Mouse (Mus musculus) liver, embryonic 12.5 days (tissue): ENCODE results near the gene Snrnp25. TPM values are rescaled to one million over a fixed set of nuclear protein-coding genes. Genes with fewer than 3 reads are reported as not detected.

Source experiments
- ATAC-seq: fragments of 200-750 bp; cut with Nextera tagmentation; 2 replicates; pipeline ENCODE4 v1.8.0; 2017; ENCODE audit warnings: moderate number of reproducible peaks, mild to moderate bottlenecking, moderate library complexity
- H3K27ac ChIP-seq: fragments of 300-500 bp; sonication (generic); 2 replicates; pipeline ENCODE4 v1.5.1; 2016; ENCODE audit warnings: mild to moderate bottlenecking
- H3K27me3 ChIP-seq: fragments of 300-500 bp; sonication (generic); replicated peaks from 2 replicates; pipeline ENCODE4 v1.6.1; 2016; ENCODE audit warnings: mild to moderate bottlenecking, moderate library complexity
- H3K36me3 ChIP-seq: fragments of 300-500 bp; sonication (generic); 2 replicates; pipeline ENCODE4 v1.6.1; 2016; ENCODE audit warnings: mild to moderate bottlenecking, moderate library complexity
- H3K4me1 ChIP-seq: fragments of 300-500 bp; sonication (generic); 2 replicates; pipeline ENCODE4 v1.6.1; 2016
- H3K4me2 ChIP-seq: fragments of 300-500 bp; sonication (generic); 2 replicates; pipeline ENCODE4 v1.6.1; 2016; ENCODE audit warnings: mild to moderate bottlenecking, moderate library complexity
- H3K4me3 ChIP-seq: fragments of 300-500 bp; sonication (generic); 2 replicates; pipeline ENCODE4 v1.5.1; 2016; ENCODE audit warnings: mild to moderate bottlenecking, moderate library complexity
- H3K9ac ChIP-seq: fragments of 300-500 bp; sonication (generic); 2 replicates; pipeline ENCODE4 v1.6.1; 2016; ENCODE audit warnings: mild to moderate bottlenecking, moderate library complexity
- H3K9me3 ChIP-seq: fragments of 300-500 bp; sonication (generic); replicated peaks from 2 replicates; pipeline ENCODE4 v1.6.1; 2016; ENCODE audit warnings: mild to moderate bottlenecking, moderate library complexity
- WGBS: fragments of 180-500 bp; shearing (Covaris S2); methylation state at CpG from one replicate; pipeline ENCODE4 v1.1.7; 2016; ENCODE audit not compliant: insufficient replicate concordance; 5-methylcytosine and 5-hydroxymethylcytosine counted together
- polyA plus RNA-seq: library from polyadenylated mRNA; unstranded; fragments of >200 nt; fragmentation: Nextera tagmentation; extraction: Ambion mirVana; gene quantifications from 2 replicates; pipeline ENCODE4 v1.2.1, GENCODE M21; 2016

The Snrnp25 gene
- polyA plus RNA-seq, 1 experiment from 2014 or later, result 103 TPM

DNA sequence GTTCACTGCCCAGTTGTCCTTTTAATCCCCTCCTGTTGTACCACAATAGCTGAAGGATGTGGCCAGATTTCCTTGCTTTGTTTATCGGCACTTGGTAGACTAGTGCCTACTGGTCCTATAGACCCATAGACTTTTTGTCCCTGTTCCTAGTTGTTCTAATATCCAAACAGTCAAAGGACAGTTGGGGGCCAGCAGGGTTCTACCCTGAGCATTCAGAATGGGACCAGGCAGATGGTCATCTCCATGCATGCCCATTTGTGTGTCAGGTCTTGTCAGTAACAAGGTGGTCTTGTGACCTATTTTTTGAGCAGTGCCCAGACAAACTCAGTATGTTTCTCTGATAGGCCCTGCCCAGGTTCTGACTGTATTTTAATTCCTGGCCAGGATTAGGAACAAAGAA is 21.8 kb downstream of the Snrnp25 start:
- Histone ChIP-seq H3K36me3 (peaks cover 43% of the 10 kb centered on the region), H3K4me1 (peaks cover 50% of the 10 kb centered on the region), H3K27me3 (peaks cover 34% of the 10 kb centered on the region), H3K9me3 (no peaks in the 10 kb centered on the region), H3K27ac (peak overlapping the region; percentile 85), H3K4me3 (peak overlapping the region; percentile 83), H3K4me2 (peak overlapping the region; percentile 91), H3K9ac (peak overlapping the region; percentile 90)
- WGBS, result 39% methylated on average over 1 of the region's 1 CpGs
- no peak for ATAC-seq

DNA sequence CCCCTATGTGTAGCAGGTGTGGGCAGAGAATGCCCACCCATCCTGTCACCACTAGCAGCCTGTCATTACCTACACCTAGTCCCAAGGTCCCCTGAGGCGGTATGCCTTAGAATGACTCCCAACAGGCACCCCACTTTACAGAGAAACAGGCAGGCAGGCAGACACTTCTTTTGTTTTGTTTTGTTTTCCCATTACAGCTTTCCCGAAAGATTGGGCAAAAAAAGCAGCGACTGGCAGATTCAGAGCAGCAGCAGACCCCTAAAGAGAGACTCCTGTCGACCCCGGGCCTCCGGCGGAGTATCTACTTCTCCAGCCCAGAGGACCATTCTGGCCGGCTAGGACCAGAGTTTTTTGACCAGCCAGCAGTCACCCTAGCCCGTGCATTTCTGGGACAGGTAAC is 22.3 kb downstream of the Snrnp25 start:
- peak overlapping the region; percentile 83 for H3K4me3 ChIP-seq
- peaks cover 28% of the 10 kb centered on the region for H3K27me3 ChIP-seq
- 88% methylated on average over 9 of the region's 9 CpGs for WGBS
- H3K36me3 ChIP-seq, result peaks cover 49% of the 10 kb centered on the region
- peak overlapping the region; percentile 91 for H3K4me2 ChIP-seq
- no peak overlapping the region for H3K27ac ChIP-seq
- H3K9ac ChIP-seq, result peak overlapping the region; percentile 90
- H3K9me3 ChIP-seq, result no peaks in the 10 kb centered on the region
- no peak for ATAC-seq
- peaks cover 45% of the 10 kb centered on the region for H3K4me1 ChIP-seq

DNA sequence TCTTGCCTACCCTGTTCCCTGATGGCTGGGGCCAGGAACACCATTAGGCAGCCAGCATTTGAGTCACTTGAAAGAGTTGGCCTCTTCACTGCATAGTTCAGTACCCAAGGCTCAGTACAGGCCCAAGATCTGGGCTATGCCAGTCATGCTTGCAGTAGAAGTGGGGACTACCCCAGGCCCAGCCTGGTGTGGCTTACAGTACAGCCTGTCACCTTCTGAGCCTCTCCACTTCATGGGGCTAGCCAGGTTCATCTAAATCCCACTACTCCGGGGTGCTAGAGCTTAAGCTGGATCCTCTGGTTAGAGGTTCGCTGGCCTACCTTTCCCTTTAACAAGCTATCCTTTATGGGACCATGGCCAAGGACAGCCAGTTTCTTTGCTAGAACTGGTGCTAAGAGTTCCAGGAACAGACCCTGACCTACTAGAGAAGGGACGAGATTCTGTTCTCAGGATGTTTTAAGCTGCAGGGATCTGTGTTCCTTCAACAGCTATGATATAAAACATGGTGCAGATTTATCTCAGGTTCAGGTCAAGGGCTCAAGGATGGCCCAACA is 23.2 kb downstream of the Snrnp25 start:
- H3K27ac ChIP-seq, result peak overlapping the region; percentile 52
- H3K4me3 ChIP-seq, result no peak overlapping the region
- no peak for ATAC-seq
- peaks cover 20% of the 10 kb centered on the region for H3K27me3 ChIP-seq
- H3K9ac ChIP-seq, result no peak overlapping the region
- H3K9me3 ChIP-seq, result no peaks in the 10 kb centered on the region
- WGBS, result 84% methylated on average over 3 of the region's 3 CpGs
- 0 out of 2 replicates have a peak overlapping the region, but pooled peaks have one; percentile 91 for H3K4me2 ChIP-seq
- H3K36me3 ChIP-seq, result peaks cover 57% of the 10 kb centered on the region
- H3K4me1 ChIP-seq, result peaks cover 38% of the 10 kb centered on the region

DNA sequence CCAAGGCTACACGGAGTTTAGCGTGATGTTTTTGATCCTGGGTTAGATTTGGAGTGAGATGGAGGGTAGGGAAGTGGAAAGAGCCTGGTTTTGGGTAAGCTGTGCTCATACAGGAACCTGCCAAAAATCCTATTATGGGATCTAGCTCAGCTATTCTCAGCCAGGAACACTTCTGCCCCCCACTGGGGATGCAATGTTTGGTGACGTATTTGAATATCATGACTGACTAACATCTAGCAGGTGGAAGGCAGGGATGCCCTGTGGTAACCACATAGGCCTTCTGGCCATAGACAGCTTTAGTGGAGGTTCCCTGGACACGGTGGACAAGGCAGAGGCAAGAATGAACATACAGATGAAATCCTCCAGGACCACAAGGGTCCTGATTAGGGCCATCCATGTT is 25.0 kb downstream of the Snrnp25 start:
- peaks cover 75% of the 10 kb centered on the region for H3K36me3 ChIP-seq
- no peak overlapping the region for H3K4me2 ChIP-seq
- H3K4me3 ChIP-seq, result no peak overlapping the region
- no peak overlapping the region for H3K9ac ChIP-seq
- peaks cover 2% of the 10 kb centered on the region; the same call in 1 of the 2 replicates for H3K27me3 ChIP-seq
- WGBS, result 84% methylated on average over 4 of the region's 4 CpGs
- H3K9me3 ChIP-seq, result no peaks in the 10 kb centered on the region
- ATAC-seq, result no peak
- peaks cover 28% of the 10 kb centered on the region for H3K4me1 ChIP-seq
- peak overlapping the region; percentile 13; the same call in 1 of the 2 replicates for H3K27ac ChIP-seq

DNA sequence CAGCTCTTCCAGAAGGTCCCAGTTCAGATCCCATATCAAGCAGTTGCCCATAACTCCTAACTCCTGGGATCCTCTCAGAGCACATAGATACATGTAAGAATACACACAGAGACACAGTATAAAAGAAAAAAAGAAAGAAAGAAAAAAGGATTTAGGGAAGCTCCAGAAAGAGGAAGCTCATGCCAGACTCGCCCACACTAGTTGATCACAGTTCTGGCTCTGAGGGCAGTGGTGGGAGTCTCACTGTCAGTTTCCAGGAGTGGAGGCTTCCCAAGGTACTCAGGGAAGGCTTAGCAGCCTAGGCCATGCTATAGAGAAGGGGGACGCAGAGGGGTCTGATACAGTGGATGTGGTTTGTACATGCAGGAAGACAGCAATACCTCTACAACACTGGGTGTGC is 25.9 kb downstream of the Snrnp25 start:
- WGBS, result 78% methylated on average over 2 of the region's 2 CpGs

DNA sequence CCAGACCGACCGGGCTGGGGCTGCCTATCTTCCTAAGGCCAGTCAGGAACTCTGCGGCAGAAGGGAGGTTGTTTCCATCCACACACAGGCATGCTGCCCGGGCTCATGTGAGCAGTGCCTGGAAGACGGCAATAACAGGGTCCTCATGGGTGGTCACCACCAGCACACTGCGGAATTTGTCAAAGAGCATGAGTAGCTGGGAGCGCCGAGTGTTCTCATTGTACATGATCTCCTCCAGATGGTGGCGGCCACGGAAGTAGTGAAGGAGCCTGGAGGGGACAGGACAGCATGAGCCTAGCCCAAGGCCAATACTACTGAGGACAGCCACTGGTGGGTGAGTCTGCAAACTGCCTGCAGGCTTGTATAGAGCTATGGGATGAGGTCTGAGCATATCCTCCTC is 27.6 kb downstream of the Snrnp25 start:
- WGBS, result 92% methylated on average over 10 of the region's 10 CpGs
- peaks cover 14% of the 10 kb centered on the region for H3K4me1 ChIP-seq
- no peaks in the 10 kb centered on the region for H3K9me3 ChIP-seq

More for the DNA sequence above, 25.9 kb downstream of the Snrnp25 start:
- Histone ChIP-seq H3K9ac (no peak overlapping the region), H3K4me2 (no peak overlapping the region), H3K4me3 (no peak overlapping the region), H3K27me3 (no peaks in the 10 kb centered on the region), H3K4me1 (peaks cover 19% of the 10 kb centered on the region), H3K9me3 (no peaks in the 10 kb centered on the region), H3K36me3 (peaks cover 84% of the 10 kb centered on the region), H3K27ac (0 out of 2 replicates have a peak overlapping the region, but pooled peaks have one; percentile 13)
- no peak for ATAC-seq

DNA sequence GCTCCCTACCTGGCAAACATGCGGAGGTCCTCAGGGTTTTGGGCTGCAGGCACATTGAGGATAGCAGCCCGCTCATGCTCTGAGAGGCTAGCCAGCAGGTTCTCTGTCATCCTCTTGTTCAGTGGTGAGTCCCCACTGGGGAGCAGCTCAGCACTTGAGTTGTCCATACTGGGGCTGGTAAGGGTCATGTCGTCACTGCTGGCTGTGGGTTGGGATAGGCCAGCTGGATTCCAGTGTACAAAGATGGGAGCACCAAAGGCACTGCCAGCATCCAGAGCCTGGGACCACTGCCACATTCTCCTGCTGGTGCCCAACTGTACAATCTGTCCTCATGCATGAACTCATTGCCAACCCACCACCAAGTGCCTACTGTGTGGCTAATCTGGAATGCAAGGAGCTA is 28.7 kb downstream of the Snrnp25 start:
- no peak for ATAC-seq
- WGBS, result 93% methylated on average over 3 of the region's 3 CpGs
- H3K27ac ChIP-seq, result peak overlapping the region; percentile 11; the same call in 1 of the 2 replicates
- H3K9ac ChIP-seq, result no peak overlapping the region
- H3K4me3 ChIP-seq, result no peak overlapping the region
- H3K4me1 ChIP-seq, result peaks cover 18% of the 10 kb centered on the region
- H3K27me3 ChIP-seq, result no peaks in the 10 kb centered on the region
- no peaks in the 10 kb centered on the region for H3K9me3 ChIP-seq
- H3K4me2 ChIP-seq, result no peak overlapping the region
- peaks cover 99% of the 10 kb centered on the region for H3K36me3 ChIP-seq

More for the DNA sequence above, 27.6 kb downstream of the Snrnp25 start:
- no peak overlapping the region for H3K4me3 ChIP-seq
- no peaks in the 10 kb centered on the region for H3K27me3 ChIP-seq
- no peak overlapping the region for H3K9ac ChIP-seq
- ATAC-seq, result no peak
- no peak overlapping the region for H3K27ac ChIP-seq
- H3K4me2 ChIP-seq, result no peak overlapping the region
- peaks cover 100% of the 10 kb centered on the region for H3K36me3 ChIP-seq

DNA sequence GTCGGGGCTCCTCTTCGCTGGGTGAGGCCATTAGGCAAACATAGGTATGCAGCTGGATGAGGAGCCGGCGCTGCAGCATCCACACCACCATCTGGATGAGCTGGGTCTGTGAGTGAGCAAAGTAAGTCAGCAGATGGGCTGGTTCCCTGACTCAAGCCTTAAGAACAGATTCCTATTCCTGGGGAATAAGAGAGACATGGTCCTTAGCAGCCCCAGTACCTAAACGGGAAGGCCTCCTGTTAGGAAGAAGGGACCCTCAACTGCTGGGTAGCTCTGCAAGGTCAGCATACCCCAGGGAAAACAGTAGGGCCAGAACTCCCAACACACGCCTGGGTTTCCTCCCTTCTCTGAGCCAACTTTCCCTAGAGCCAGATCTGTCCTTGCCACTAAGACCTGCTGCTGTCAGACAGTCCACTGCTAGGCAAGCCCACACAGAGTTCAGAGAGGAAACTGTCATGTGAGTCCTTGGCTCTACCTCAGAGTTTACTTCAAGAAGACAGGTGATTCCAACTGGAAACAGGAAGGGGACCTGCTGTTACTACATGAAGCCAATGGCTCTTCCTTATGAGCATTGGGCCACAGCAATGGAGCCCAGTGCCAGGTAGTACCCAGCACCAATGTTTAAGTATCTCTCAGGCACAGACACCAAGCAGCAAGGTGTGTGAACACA is 29.7 kb downstream of the Snrnp25 start:
- Histone ChIP-seq H3K4me1 (peaks cover 26% of the 10 kb centered on the region), H3K4me3 (no peak overlapping the region), H3K9me3 (no peaks in the 10 kb centered on the region), H3K9ac (peak overlapping the region; percentile 22; the same call in 1 of the 2 replicates), H3K27ac (peak overlapping the region; percentile 99), H3K4me2 (no peak overlapping the region), H3K36me3 (peaks cover 99% of the 10 kb centered on the region), H3K27me3 (no peaks in the 10 kb centered on the region)
- 82% methylated on average over 6 of the region's 6 CpGs for WGBS
- no peak for ATAC-seq

DNA sequence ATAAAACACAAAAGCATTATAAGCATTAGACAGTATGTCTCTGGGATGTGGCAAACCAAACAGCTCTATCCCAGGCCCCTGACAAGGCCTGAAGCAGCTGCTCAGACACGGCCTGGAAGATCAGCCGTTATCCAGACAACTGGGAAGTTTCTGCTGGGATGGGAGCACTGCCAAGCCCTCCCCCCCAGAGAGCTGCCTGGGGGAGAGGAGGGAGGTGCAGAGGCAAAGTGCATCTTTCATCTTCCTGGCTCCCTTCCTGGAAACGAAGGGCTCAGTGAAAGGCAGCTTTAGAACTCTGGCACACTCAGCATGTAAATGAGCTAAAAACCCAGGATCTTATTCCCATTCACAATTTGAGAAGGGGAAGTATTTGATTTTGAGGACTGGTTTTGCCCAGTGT is 30.4 kb downstream of the Snrnp25 start:
- ATAC-seq, result no peak
- H3K4me1 ChIP-seq, result peaks cover 33% of the 10 kb centered on the region
- peak overlapping the region; percentile 99 for H3K27ac ChIP-seq
- no peak overlapping the region for H3K4me3 ChIP-seq
- WGBS, result 73% methylated on average over 3 of the region's 3 CpGs
- H3K4me2 ChIP-seq, result no peak overlapping the region
- no peaks in the 10 kb centered on the region for H3K27me3 ChIP-seq
- H3K36me3 ChIP-seq, result peaks cover 99% of the 10 kb centered on the region
- H3K9me3 ChIP-seq, result no peaks in the 10 kb centered on the region
- 0 out of 2 replicates have a peak overlapping the region, but pooled peaks have one; percentile 23 for H3K9ac ChIP-seq

DNA sequence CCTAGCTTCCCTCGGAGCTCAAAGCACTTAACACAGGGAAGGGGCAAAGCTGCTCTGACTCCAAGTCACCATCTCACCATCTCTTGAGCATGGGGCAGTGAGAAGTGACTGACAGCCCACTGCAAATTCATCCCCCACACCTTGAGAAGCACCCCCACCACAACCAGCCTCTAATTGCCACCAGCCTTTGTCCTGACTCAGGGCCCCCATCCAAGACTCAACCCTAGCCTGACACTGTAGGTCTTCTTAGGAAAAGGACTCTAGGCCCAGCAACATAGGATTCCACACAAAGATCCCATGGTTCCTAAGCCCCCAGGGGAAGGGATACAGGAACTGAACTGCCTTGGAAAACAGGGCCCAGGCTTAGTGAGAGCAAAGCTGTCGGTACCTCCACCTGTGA is 30.9 kb downstream of the Snrnp25 start:
- Histone ChIP-seq H3K9ac (peak overlapping the region; percentile 23; the same call in 1 of the 2 replicates), H3K4me1 (peaks cover 38% of the 10 kb centered on the region), H3K4me2 (no peak overlapping the region), H3K9me3 (no peaks in the 10 kb centered on the region), H3K4me3 (no peak overlapping the region), H3K27me3 (no peaks in the 10 kb centered on the region), H3K36me3 (peaks cover 99% of the 10 kb centered on the region), H3K27ac (peak overlapping the region; percentile 99)
- 82% methylated on average over 2 of the region's 2 CpGs for WGBS
- no peak for ATAC-seq

DNA sequence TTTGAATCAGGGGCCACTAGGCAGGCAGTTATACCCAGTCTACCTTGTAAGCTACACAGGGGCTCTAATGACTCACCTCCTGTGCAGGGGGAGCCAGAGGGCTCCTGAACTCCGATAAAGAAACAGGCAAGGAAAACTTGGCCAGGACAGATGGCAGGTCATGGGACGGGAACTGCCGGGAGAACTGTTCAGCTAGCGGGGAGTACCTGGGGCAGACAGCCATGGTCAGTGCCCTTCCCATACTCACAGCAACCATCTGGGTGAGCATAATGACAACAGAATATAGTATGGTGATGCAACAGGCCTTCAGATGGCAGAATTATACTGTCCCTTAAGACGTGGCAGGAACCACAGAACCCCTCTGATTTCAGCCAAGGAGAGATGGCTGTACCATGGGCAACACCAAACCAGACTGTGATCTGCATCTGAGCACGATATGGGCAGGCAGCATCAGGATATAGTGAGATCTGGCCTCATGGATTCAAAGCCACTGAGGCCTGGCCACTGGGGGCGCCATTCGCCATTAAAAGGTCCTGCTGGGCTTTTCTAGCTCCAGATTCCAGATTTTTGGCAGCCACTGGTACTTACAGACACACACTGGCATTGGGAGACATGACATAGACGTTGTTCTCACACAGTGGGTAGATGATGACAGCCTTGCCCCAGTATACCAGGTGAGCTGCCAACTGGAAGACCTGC is 31.6 kb downstream of the Snrnp25 start:
- WGBS, result 61% methylated on average over 9 of the region's 9 CpGs
- Histone ChIP-seq H3K27ac (peak overlapping the region; percentile 99), H3K9ac (no peak overlapping the region; the same call in 1 of the 2 replicates), H3K4me1 (peaks cover 45% of the 10 kb centered on the region), H3K4me3 (no peak overlapping the region), H3K36me3 (peaks cover 99% of the 10 kb centered on the region), H3K4me2 (0 out of 2 replicates have a peak overlapping the region, but pooled peaks have one; percentile 14), H3K9me3 (no peaks in the 10 kb centered on the region), H3K27me3 (no peaks in the 10 kb centered on the region)
- no peak for ATAC-seq

DNA sequence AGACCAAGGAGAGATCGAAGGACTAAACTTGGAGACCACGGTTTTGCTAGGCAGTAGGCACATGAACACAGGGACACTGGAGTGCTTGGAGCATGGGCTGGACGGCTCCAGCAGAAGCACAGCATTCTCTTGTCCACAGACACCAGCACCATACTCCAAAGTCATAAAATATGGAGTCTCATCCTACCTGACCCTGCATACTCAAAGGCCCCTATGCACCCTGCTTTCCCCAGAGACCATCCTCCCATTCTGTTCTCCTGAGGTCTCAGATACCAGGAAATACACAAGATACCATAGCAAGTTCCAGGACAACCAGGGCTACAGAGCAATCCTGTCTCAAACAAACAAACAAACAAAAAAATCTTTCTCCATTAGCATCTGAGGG is 32.2 kb downstream of the Snrnp25 start:
- Histone ChIP-seq H3K4me2 (0 out of 2 replicates have a peak overlapping the region, but pooled peaks have one; percentile 14), H3K27ac (peak overlapping the region; percentile 99), H3K36me3 (peaks cover 99% of the 10 kb centered on the region), H3K9me3 (no peaks in the 10 kb centered on the region), H3K4me1 (peaks cover 51% of the 10 kb centered on the region), H3K4me3 (no peak overlapping the region), H3K27me3 (no peaks in the 10 kb centered on the region), H3K9ac (peak overlapping the region; percentile 81; the same call in 1 of the 2 replicates)
- ATAC-seq, result no peak
- 90% methylated on average over 3 of the region's 3 CpGs for WGBS
